Mouse (Mus musculus) CH12F3 (cell line): Measurements from ENCODE around the gene Cirbp.

Experiments
- in situ Hi-C: fragments of 300-500 bp; cut with MboI; formaldehyde crosslinking; loops from 2 replicates; pipeline ENCODE4 v1.14.3; 2020; ENCODE audit warnings: low sequenced_read_pairs

Cirbp gene

GRCm38 (mm10) chr10:80137626-80138552, 27.9 kb upstream of the Cirbp start:
- in situ Hi-C loops: no loop called here

GRCm38 (mm10) chr10:80138553-80139438, 27.0 kb upstream of the Cirbp start, which contains the start of gene Atp5d:
Atp5d (plus strand) TSS chr10:80138632.
- in situ Hi-C loops: no loop called here

- in situ Hi-C loops: no loop called here
Measured at GRCm38 (mm10) chr10:80139439-80139775, 26.4 kb upstream of the Cirbp start.

- in situ Hi-C loops: loop anchor here (10.0 kb wide), 1 partner anchor 155 kb away; the partner anchor contains the start of genes Cnn2 and Tmem259
Measured at GRCm38 (mm10) chr10:80139975-80140665, 25.7 kb upstream of the Cirbp start.

- in situ Hi-C loops: loop anchor here (10.0 kb wide), 1 partner anchor 156 kb away; the partner anchor contains the start of genes Cnn2 and Tmem259
Measured at GRCm38 (mm10) chr10:80140666-80141035, 25.1 kb upstream of the Cirbp start, which contains the start of gene Cbarp. Cbarp (minus strand) TSS chr10:80140835.

- in situ Hi-C loops: loop anchor here (10.0 kb wide), 1 partner anchor 156 kb away; the partner anchor contains the start of genes Cnn2 and Tmem259
Measured at GRCm38 (mm10) chr10:80141243-80141642, 24.5 kb upstream of the Cirbp start.

GRCm38 (mm10) chr10:80141786-80142529, 23.8 kb upstream of the Cirbp start:
- in situ Hi-C loops: loop anchor here (10.0 kb wide), 1 partner anchor 157 kb away; the partner anchor contains the start of genes Cnn2 and Tmem259

GRCm38 (mm10) chr10:80142530-80142925, 23.3 kb upstream of the Cirbp start:
- in situ Hi-C loops: loop anchor here (10.0 kb wide), 1 partner anchor 158 kb away; the partner anchor contains the start of genes Cnn2 and Tmem259

- in situ Hi-C loops: loop anchor here (10.0 kb wide), 1 partner anchor 159 kb away; the partner anchor contains the start of genes Cnn2 and Tmem259
Measured at GRCm38 (mm10) chr10:80143664-80144063, 22.1 kb upstream of the Cirbp start.

GRCm38 (mm10) chr10:80144159-80144558, 21.6 kb upstream of the Cirbp start:
- in situ Hi-C loops: loop anchor here (10.0 kb wide), 1 partner anchor 159 kb away; the partner anchor contains the start of genes Cnn2 and Tmem259

GRCm38 (mm10) chr10:80144864-80145838, 20.6 kb upstream of the Cirbp start:
- in situ Hi-C loops: loop anchor here (10.0 kb wide), 1 partner anchor 160 kb away; the partner anchor contains the start of genes Cnn2 and Tmem259

GRCm38 (mm10) chr10:80145896-80146295, 19.9 kb upstream of the Cirbp start:
- in situ Hi-C loops: loop anchor here (10.0 kb wide), 1 partner anchor 161 kb away; the partner anchor contains the start of genes Cnn2 and Tmem259

GRCm38 (mm10) chr10:80146568-80147011, 19.2 kb upstream of the Cirbp start:
- in situ Hi-C loops: loop anchor here (10.0 kb wide), 1 partner anchor 162 kb away; the partner anchor contains the start of genes Cnn2 and Tmem259

GRCm38 (mm10) chr10:80147146-80147718, 18.6 kb upstream of the Cirbp start:
- in situ Hi-C loops: loop anchor here (10.0 kb wide), 1 partner anchor 162 kb away; the partner anchor contains the start of genes Cnn2 and Tmem259

- in situ Hi-C loops: loop anchor here (10.0 kb wide), 1 partner anchor 163 kb away; the partner anchor contains the start of genes Cnn2 and Tmem259
Measured at GRCm38 (mm10) chr10:80147719-80148601, 17.8 kb upstream of the Cirbp start, which contains the start of gene Midn. Midn (plus strand) TSS chr10:80148272.

GRCm38 (mm10) chr10:80148610-80149290, 17.0 kb upstream of the Cirbp start:
- in situ Hi-C loops: loop anchor here (10.0 kb wide), 1 partner anchor 164 kb away; the partner anchor contains the start of genes Cnn2 and Tmem259
